Mouse (Mus musculus): ENCODE measurements around the gene Gm49325.

Gene Gm49325

GRCm38 (mm10) chr10:77589117-77589516, 16.9 kb upstream of the Gm49325 start:
- in situ Hi-C loops (cut with MboI), result no loop called here

- in situ Hi-C loops (cut with MboI), result no loop called here
Measured at GRCm38 (mm10) chr10:77589749-77590148, 16.2 kb upstream of the Gm49325 start.

- in situ Hi-C loops (cut with MboI), result no loop called here
Measured at GRCm38 (mm10) chr10:77590812-77591211, 15.2 kb upstream of the Gm49325 start.

GRCm38 (mm10) chr10:77591546-77591945, 14.5 kb upstream of the Gm49325 start:
- in situ Hi-C loops (cut with MboI), result no loop called here

GRCm38 (mm10) chr10:77596060-77596459, 9.9 kb upstream of the Gm49325 start:
- in situ Hi-C loops (cut with MboI), result no loop called here

GRCm38 (mm10) chr10:77603021-77603420, 3.0 kb upstream of the Gm49325 start:
- in situ Hi-C loops (cut with MboI), result no loop called here

GRCm38 (mm10) chr10:77604111-77604510, 1.9 kb upstream of the Gm49325 start:
- in situ Hi-C loops (cut with MboI), result no loop called here

GRCm38 (mm10) chr10:77604958-77605357, 1.0 kb upstream of the Gm49325 start:
- in situ Hi-C loops (cut with MboI), result no loop called here

GRCm38 (mm10) chr10:77605368-77605767, 629 bp upstream of the Gm49325 start:
- in situ Hi-C loops (cut with MboI), result no loop called here

- in situ Hi-C loops (cut with MboI), result no loop called here
Measured at GRCm38 (mm10) chr10:77606855-77607254, 858 bp downstream of the Gm49325 start.

GRCm38 (mm10) chr10:77607441-77607840, 1.4 kb downstream of the Gm49325 start:
- in situ Hi-C loops (cut with MboI), result no loop called here

- in situ Hi-C loops (cut with MboI), result no loop called here
Measured at GRCm38 (mm10) chr10:77608589-77608988, 2.6 kb downstream of the Gm49325 start.

GRCm38 (mm10) chr10:77610221-77610961, 4.4 kb downstream of the Gm49325 start:
- in situ Hi-C loops (cut with MboI), result no loop called here

- in situ Hi-C loops (cut with MboI), result no loop called here
Measured at GRCm38 (mm10) chr10:77613409-77613808, 7.4 kb downstream of the Gm49325 start.

GRCm38 (mm10) chr10:77615647-77616046, 9.7 kb downstream of the Gm49325 start:
- in situ Hi-C loops (cut with MboI), result no loop called here

- in situ Hi-C loops (cut with MboI), result no loop called here
Measured at GRCm38 (mm10) chr10:77616166-77616565, 10.2 kb downstream of the Gm49325 start.

- in situ Hi-C loops (cut with MboI), result no loop called here
Measured at GRCm38 (mm10) chr10:77616926-77617325, 10.9 kb downstream of the Gm49325 start.

GRCm38 (mm10) chr10:77621546-77621945, 15.5 kb downstream of the Gm49325 start:
- in situ Hi-C loops (cut with MboI), result loop anchor here (5.0 kb wide), 1 partner anchor 104 kb away; the partner anchor contains the start of gene Fam207a

- in situ Hi-C loops (cut with MboI), result loop anchor here (5.0 kb wide), 1 partner anchor 105 kb away; the partner anchor contains the start of gene Fam207a
Measured at GRCm38 (mm10) chr10:77622055-77622988, 16.3 kb downstream of the Gm49325 start, which contains the start of gene Ube2g2. Gene Ube2g2, plus strand, starts transcription at chr10:77622275.

- in situ Hi-C loops (cut with MboI), result loop anchor here (5.0 kb wide), 1 partner anchor 106 kb away; the partner anchor contains the start of gene Fam207a
Measured at GRCm38 (mm10) chr10:77623069-77623492, 17.1 kb downstream of the Gm49325 start.

- in situ Hi-C loops (cut with MboI), result loop anchor here (5.0 kb wide), 1 partner anchor 107 kb away; the partner anchor contains the start of gene Fam207a
Measured at GRCm38 (mm10) chr10:77623639-77624400, 17.8 kb downstream of the Gm49325 start.
